Mouse (Mus musculus) brain, embryonic 14.5 days (tissue): ENCODE data around the gene Chrna10.

Experiments used
- CTCF ChIP-seq: fragments of 200-500 bp; IDR thresholded peaks from 2 replicates; pipeline ENCODE4 v1.5.1; 2012; ENCODE audit warnings: inconsistent platforms, mild to moderate bottlenecking, moderate library complexity, borderline replicate concordance; ENCODE audit not compliant: insufficient read depth, insufficient read length; ENCODE audit errors: extremely low read depth
- POLR2A ChIP-seq: fragments of 200-500 bp; IDR thresholded peaks from 2 replicates; pipeline ENCODE4 v1.6.1; 2012; ENCODE audit warnings: mild to moderate bottlenecking, inconsistent platforms, borderline replicate concordance; ENCODE audit not compliant: poor library complexity, insufficient read depth, insufficient read length, severe bottlenecking; ENCODE audit errors: extremely low read depth

DNA sequence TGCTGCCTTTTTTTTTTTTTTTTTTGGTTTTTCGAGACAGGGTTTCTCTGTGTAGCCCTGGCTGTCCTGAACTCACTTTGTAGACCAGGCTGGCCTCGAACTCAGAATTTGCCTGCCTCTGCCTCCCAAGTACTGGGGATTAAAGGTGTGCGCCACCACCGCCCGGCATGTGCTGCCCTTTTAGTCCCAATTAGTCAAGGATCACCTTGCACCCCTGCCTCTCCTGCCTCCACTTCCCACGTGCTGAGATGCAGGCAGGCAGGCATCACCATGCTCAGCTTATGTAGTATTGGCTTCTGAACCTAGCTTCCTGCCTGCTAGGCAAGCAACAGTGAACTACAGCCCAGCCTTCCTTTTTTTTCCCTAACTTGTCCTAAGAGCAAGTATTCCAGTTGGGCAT is 754 bp upstream of the Chrna10 start:
- TF ChIP-seq POLR2A (no peak), CTCF (no peak)
